Mouse (Mus musculus) limb, embryonic 14.5 days (tissue): ENCODE data around the gene Ptdss2. TPM values are rescaled to one million over a fixed set of nuclear protein-coding genes. Genes with fewer than 3 reads are reported as not detected.

Experiments used
- ATAC-seq: fragments of 200-750 bp; cut with Nextera tagmentation; 2 replicates; pipeline ENCODE4 v1.8.0; 2017; ENCODE audit warnings: low read depth, moderate number of reproducible peaks, moderate TSS enrichment; ENCODE audit not compliant: low FRiP score
- DNase-seq: peaks from one replicate; pipeline ENCODE4 v3.0.0-alpha.2; 2015; ENCODE audit warnings: low spot score
- H3K27ac ChIP-seq: fragments of 300-500 bp; sonication (generic); replicated peaks from 2 replicates; pipeline ENCODE4 v1.5.1; 2014; ENCODE audit warnings: low read depth, mild to moderate bottlenecking, low read length, moderate library complexity, mixed read lengths
- H3K27me3 ChIP-seq: fragments of 300-500 bp; sonication (generic); 2 replicates; pipeline ENCODE4 v1.6.1; 2014; ENCODE audit warnings: low read length, mixed read lengths; ENCODE audit not compliant: control insufficient read depth, insufficient read depth
- H3K36me3 ChIP-seq: fragments of 300-500 bp; sonication (generic); 2 replicates; pipeline ENCODE4 v1.6.1; 2014; ENCODE audit warnings: mild to moderate bottlenecking, low read length, moderate library complexity, mixed read lengths; ENCODE audit not compliant: control insufficient read depth, insufficient read depth
- H3K4me1 ChIP-seq: fragments of 300-500 bp; sonication (generic); 2 replicates; pipeline ENCODE4 v1.6.1; 2014; ENCODE audit warnings: antibody characterized with exemption, low read length, mixed read lengths; ENCODE audit not compliant: control insufficient read depth, insufficient read depth
- H3K4me2 ChIP-seq: fragments of 300-500 bp; sonication (generic); replicated peaks from 2 replicates; pipeline ENCODE4 v1.6.1; 2014; ENCODE audit warnings: low read depth, mild to moderate bottlenecking, low read length, moderate library complexity; ENCODE audit not compliant: severe bottlenecking
- H3K4me3 ChIP-seq: fragments of 300-500 bp; sonication (generic); replicated peaks from 2 replicates; pipeline ENCODE4 v1.5.1; 2014; ENCODE audit warnings: low read length
- H3K9ac ChIP-seq: fragments of 300-500 bp; sonication (generic); 2 replicates; pipeline ENCODE4 v1.6.1; 2014; ENCODE audit warnings: mild to moderate bottlenecking, low read depth, low read length, moderate library complexity; ENCODE audit not compliant: severe bottlenecking
- H3K9me3 ChIP-seq: fragments of 300-500 bp; sonication (generic); 2 replicates; pipeline ENCODE4 v1.6.1; 2016; ENCODE audit warnings: low read length; ENCODE audit not compliant: control insufficient read depth
- POLR2A ChIP-seq: fragments of 200-500 bp; IDR thresholded peaks from 2 replicates; pipeline ENCODE4 v1.8.0; 2012; ENCODE audit warnings: inconsistent platforms, mild to moderate bottlenecking, moderate library complexity, borderline replicate concordance; ENCODE audit not compliant: insufficient read depth, insufficient read length; ENCODE audit errors: extremely low read depth
- WGBS: fragments of 180-500 bp; shearing (Covaris S2); extraction: QIAGEN DNeasy Blood & Tissue Kit; methylation state at CpG from one replicate; pipeline ENCODE4 v1.1.7; 2014; 5-methylcytosine and 5-hydroxymethylcytosine counted together
- polyA plus RNA-seq, 2 experiments: library from polyadenylated mRNA; depleted of rRNA in 1 of 2; stranded (reverse) in 1 of 2; unstranded in 1 of 2; fragments of >200 nt; fragmentation: Nextera tagmentation in 1 of 2; extraction: Ambion mirVana in 1 of 2; gene quantifications; 2 replicates each; pipeline versions ENCODE4 v1.2.1 to v1.2.3; 2012 to 2014

Ptdss2 gene
- polyA plus RNA-seq, 2 experiments: 49.2 to 67.8 TPM

GRCm38 (mm10) chr7:141087894-141088293 is 34.3 kb upstream of the Ptdss2 start:
- 20% methylated on average over 8 of the region's 8 CpGs for WGBS
- H3K9ac ChIP-seq: no peak overlapping the region
- no peak for TF ChIP-seq POLR2A
- peaks cover 23% of the 10 kb centered on the region for H3K27me3 ChIP-seq
- H3K9me3 ChIP-seq: no peaks in the 10 kb centered on the region
- no peak for ATAC-seq
- H3K4me2 ChIP-seq: no peak overlapping the region
- H3K4me1 ChIP-seq: no peaks in the 10 kb centered on the region
- DNase-seq: no peak
- H3K36me3 ChIP-seq: no peaks in the 10 kb centered on the region
- no peak overlapping the region for H3K4me3 ChIP-seq
- H3K27ac ChIP-seq: no peak overlapping the region

- Histone ChIP-seq H3K9me3 (no peaks in the 10 kb centered on the region), H3K27me3 (peaks cover 23% of the 10 kb centered on the region), H3K9ac (no peak overlapping the region), H3K4me3 (no peak overlapping the region), H3K4me2 (no peak overlapping the region), H3K36me3 (no peaks in the 10 kb centered on the region), H3K4me1 (no peaks in the 10 kb centered on the region), H3K27ac (no peak overlapping the region)
- 9% methylated on average over 18 of the region's 18 CpGs for WGBS
- no peak for TF ChIP-seq POLR2A
- no peak for DNase-seq
- no peak for ATAC-seq
These were observed 33.7 kb upstream of the Ptdss2 start for GRCm38 (mm10) chr7:141088473-141088872.

- Histone ChIP-seq H3K4me1 (no peaks in the 10 kb centered on the region), H3K9ac (no peak overlapping the region), H3K36me3 (no peaks in the 10 kb centered on the region), H3K4me3 (no peak overlapping the region), H3K27me3 (peaks cover 23% of the 10 kb centered on the region), H3K4me2 (no peak overlapping the region), H3K9me3 (no peaks in the 10 kb centered on the region), H3K27ac (no peak overlapping the region)
- DNase-seq (no peak), ATAC-seq (no peak)
- no peak for TF ChIP-seq POLR2A
- 66% methylated on average over 8 of the region's 8 CpGs for WGBS
These were observed 32.0 kb upstream of the Ptdss2 start for GRCm38 (mm10) chr7:141090228-141090627.

GRCm38 (mm10) chr7:141092051-141092735 is 30.0 kb upstream of the Ptdss2 start:
- H3K36me3 ChIP-seq: no peaks in the 10 kb centered on the region
- no peak for TF ChIP-seq POLR2A
- 0 out of 2 replicates have a peak overlapping the region, but pooled peaks have one; percentile 1 for H3K9ac ChIP-seq
- peak overlapping the region; percentile 22 for H3K4me3 ChIP-seq
- ATAC-seq (peak; percentile 70; the same call in 1 of the 2 replicates), DNase-seq (peak; percentile 63)
- H3K27ac ChIP-seq: no peak overlapping the region
- H3K27me3 ChIP-seq: peaks cover 23% of the 10 kb centered on the region
- H3K4me2 ChIP-seq: peak overlapping the region; percentile 38
- no peaks in the 10 kb centered on the region for H3K4me1 ChIP-seq
- H3K9me3 ChIP-seq: no peaks in the 10 kb centered on the region
- 6% methylated on average over 37 of the region's 37 CpGs for WGBS

- Histone ChIP-seq H3K4me2 (no peak overlapping the region), H3K9ac (no peak overlapping the region), H3K36me3 (no peaks in the 10 kb centered on the region), H3K27me3 (peaks cover 9% of the 10 kb centered on the region), H3K9me3 (no peaks in the 10 kb centered on the region), H3K4me1 (no peaks in the 10 kb centered on the region), H3K27ac (no peak overlapping the region), H3K4me3 (no peak overlapping the region)
- 66% methylated on average over 6 of the region's 6 CpGs for WGBS
- DNase-seq (no peak), ATAC-seq (no peak)
- TF ChIP-seq POLR2A: no peak
These were observed 28.2 kb upstream of the Ptdss2 start for GRCm38 (mm10) chr7:141093950-141094349.
